Mouse (Mus musculus) intestine, embryonic 14.5 days (tissue): ENCODE data around the gene Erf. TPM values are rescaled to one million over a fixed set of nuclear protein-coding genes. Genes with fewer than 3 reads are reported as not detected.

Experiments
- ATAC-seq: fragments of 200-750 bp; cut with Nextera tagmentation; replicated peaks from 2 replicates; pipeline ENCODE4 v1.8.0; 2017; ENCODE audit warnings: low read depth, moderate number of reproducible peaks, moderate TSS enrichment, moderate library complexity; ENCODE audit not compliant: low FRiP score, low TSS enrichment
- DNase-seq: peaks from one replicate; pipeline ENCODE4 v3.0.0-alpha.2; 2018; ENCODE audit warnings: low spot score
- H3K27ac ChIP-seq: fragments of 300-500 bp; sonication (generic); 2 replicates; pipeline ENCODE4 v1.5.1; 2014; ENCODE audit warnings: low read depth, mild to moderate bottlenecking, control low read depth
- H3K27me3 ChIP-seq: fragments of 300-500 bp; sonication (generic); replicated peaks from 2 replicates; pipeline ENCODE4 v1.6.1; 2014; ENCODE audit warnings: low read length, control low read depth; ENCODE audit not compliant: control insufficient read depth, insufficient read depth
- H3K36me3 ChIP-seq: fragments of 300-500 bp; sonication (generic); 2 replicates; pipeline ENCODE4 v1.6.1; 2014; ENCODE audit warnings: low read length, control low read depth; ENCODE audit not compliant: control insufficient read depth, insufficient read depth
- H3K4me1 ChIP-seq: fragments of 300-500 bp; sonication (generic); replicated peaks from 2 replicates; pipeline ENCODE4 v1.6.1; 2014; ENCODE audit warnings: low read length, control low read depth, mixed read lengths; ENCODE audit not compliant: control insufficient read depth, insufficient read depth
- H3K4me2 ChIP-seq: fragments of 300-500 bp; sonication (generic); 2 replicates; pipeline ENCODE4 v1.6.1; 2014; ENCODE audit warnings: low read length
- H3K4me3 ChIP-seq: fragments of 300-500 bp; sonication (generic); 2 replicates; pipeline ENCODE4 v1.5.1; 2014; ENCODE audit warnings: low read depth, low read length, control low read depth, mixed read lengths
- H3K9ac ChIP-seq: fragments of 300-500 bp; sonication (generic); 2 replicates; pipeline ENCODE4 v1.6.1; 2014; ENCODE audit warnings: mild to moderate bottlenecking, low read length
- H3K9me3 ChIP-seq: fragments of 300-500 bp; sonication (generic); 2 replicates; pipeline ENCODE4 v1.6.1; 2016; ENCODE audit warnings: low read length, control low read depth; ENCODE audit not compliant: control insufficient read depth
- WGBS: fragments of 180-500 bp; shearing (Covaris S2); extraction: QIAGEN DNeasy Blood & Tissue Kit; methylation state at CpG from one replicate; pipeline ENCODE4 v1.1.7; 2014; 5-methylcytosine and 5-hydroxymethylcytosine counted together
- microRNA-seq: library from miRNA; unstranded; fragments of <30 nt; microRNA quantifications from one replicate; pipeline ENCODE4, GENCODE M21; 2016
- polyA plus RNA-seq: library from polyadenylated mRNA; unstranded; fragments of >200 nt; fragmentation: Nextera tagmentation; extraction: Ambion mirVana; gene quantifications from 2 replicates; pipeline ENCODE4 v1.2.1, GENCODE M21; 2014

The Erf gene
- polyA plus RNA-seq, 1 experiment from 2014 or later = 22.0 TPM

- peak; percentile 81 for ATAC-seq
- 53% methylated on average over 10 of the region's 10 CpGs for WGBS
- Histone ChIP-seq H3K9ac (no peak overlapping the region), H3K4me1 (no peaks in the 10 kb centered on the region; the same call in 1 of the 2 replicates), H3K4me3 (no peak overlapping the region), H3K9me3 (no peaks in the 10 kb centered on the region), H3K36me3 (0 out of 2 replicates have a peak, but pooled peaks cover 5% of the 10 kb centered on the region), H3K27me3 (no peaks in the 10 kb centered on the region), H3K4me2 (no peak overlapping the region), H3K27ac (no peak overlapping the region)
- peak; percentile 62 for DNase-seq
Observed at GRCm38 (mm10) chr7:25197384-25198018, 53.1 kb downstream of the Erf start.

- H3K4me2 ChIP-seq = no peak overlapping the region
- WGBS = 82% methylated on average over 9 of the region's 9 CpGs
- H3K9me3 ChIP-seq = no peaks in the 10 kb centered on the region
- no peaks in the 10 kb centered on the region for H3K27me3 ChIP-seq
- H3K9ac ChIP-seq = no peak overlapping the region
- H3K36me3 ChIP-seq = no peaks in the 10 kb centered on the region
- ATAC-seq = no peak
- no peaks in the 10 kb centered on the region; the same call in 1 of the 2 replicates for H3K4me1 ChIP-seq
- DNase-seq = no peak
- H3K27ac ChIP-seq = no peak overlapping the region
- H3K4me3 ChIP-seq = no peak overlapping the region
Observed at GRCm38 (mm10) chr7:25196107-25196506, 54.5 kb downstream of the Erf start.

DNA sequence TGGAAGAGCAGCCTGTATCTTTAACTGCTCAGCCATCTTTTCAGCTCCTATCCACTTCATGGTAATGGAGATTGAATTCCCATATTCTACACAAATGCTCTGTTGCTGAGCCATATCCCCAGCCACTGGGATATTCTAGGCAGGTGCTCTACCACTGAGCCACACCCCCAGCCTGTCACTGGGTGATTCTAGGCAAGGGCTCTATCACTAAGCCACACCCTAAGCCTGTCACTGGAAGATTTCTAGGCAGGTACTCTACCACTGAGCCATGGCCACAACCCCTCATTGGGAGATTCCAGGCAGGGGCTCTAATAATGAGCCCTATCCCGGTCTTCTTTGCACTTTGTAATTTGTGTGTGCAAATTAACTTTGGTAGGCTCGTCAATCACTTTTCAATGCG, 55.4 kb downstream of the Erf start:
- Histone ChIP-seq H3K36me3 (no peaks in the 10 kb centered on the region), H3K4me2 (no peak overlapping the region), H3K9ac (no peak overlapping the region), H3K4me1 (no peaks in the 10 kb centered on the region; the same call in 1 of the 2 replicates), H3K27ac (no peak overlapping the region), H3K9me3 (no peaks in the 10 kb centered on the region), H3K4me3 (no peak overlapping the region), H3K27me3 (no peaks in the 10 kb centered on the region)
- DNase-seq = no peak
- whole genome bisulfite sequencing = 80% methylated on average over 3 of the region's 3 CpGs
- ATAC-seq = no peak

Small RNA genes within 50 kb of the gene (microRNA-seq; reads per million reads assigned to microRNA genes)
- not detected for gene Mir7048

Other genes starting within 250 kb of the Erf start
- gene Atp1a3, start 244.8 kb downstream of the Erf start, polyA plus RNA-seq = 3.5 and 4.1 TPM in 2 replicates
- 7.0 and 8.8 TPM in 2 replicates for gene Grik5, start 178.4 kb downstream of the Erf start, polyA plus RNA-seq
- gene Zfp574, start 178.2 kb downstream of the Erf start, polyA plus RNA-seq = 21.9 and 24.8 TPM in 2 replicates
- 2.1 and 2.2 TPM in 2 replicates for gene Pou2f2, start 71.0 kb downstream of the Erf start, polyA plus RNA-seq
- gene Dedd2, start 30.1 kb downstream of the Erf start, polyA plus RNA-seq = 8.0 and 9.0 TPM in 2 replicates
- gene Zfp526, start 29.3 kb downstream of the Erf start, polyA plus RNA-seq = 3.9 and 4.2 TPM in 2 replicates
- 13.2 and 13.6 TPM in 2 replicates for gene Gsk3a, start 12.9 kb downstream of the Erf start, polyA plus RNA-seq
- gene Cic, start 16.9 kb upstream of the Erf start, polyA plus RNA-seq = 38.0 and 38.5 TPM in 2 replicates
- gene Pafah1b3, start 47.2 kb upstream of the Erf start, polyA plus RNA-seq = 198 and 203 TPM in 2 replicates
- gene Prr19, start 50.6 kb upstream of the Erf start, polyA plus RNA-seq = 0.62 and 0.71 TPM in 2 replicates
- gene Tmem145, start 55.3 kb upstream of the Erf start, polyA plus RNA-seq = 1.5 and 1.6 TPM in 2 replicates
- 10.8 and 11.4 TPM in 2 replicates for gene Megf8, start 66.4 kb upstream of the Erf start, polyA plus RNA-seq
- not detected in 2 replicates for gene Cnfn, start 119.0 kb upstream of the Erf start, polyA plus RNA-seq
- gene Lipe, start 147.9 kb upstream of the Erf start, polyA plus RNA-seq = 3.6 and 4.9 TPM in 2 replicates
- 0.42 TPM in 1 of 2 replicates, not detected in the other for gene Cxcl17, start 162.1 kb upstream of the Erf start, polyA plus RNA-seq
- 12.0 and 13.1 TPM in 2 replicates for gene Ceacam1, start 226.8 kb upstream of the Erf start, polyA plus RNA-seq